Mouse (Mus musculus) olfactory bulb, adult 2 months (tissue): ENCODE data around the gene Palm3.

ENCODE experiments used
- CTCF ChIP-seq: fragments of 200-500 bp; IDR thresholded peaks from 2 replicates; pipeline ENCODE4 v1.5.1; 2012; ENCODE audit warnings: low read depth, mild to moderate bottlenecking, low read length, moderate library complexity; ENCODE audit not compliant: insufficient read depth
- POLR2A ChIP-seq: fragments of 200-500 bp; IDR thresholded peaks from 2 replicates; pipeline ENCODE4 v1.6.1; 2012; ENCODE audit warnings: mild to moderate bottlenecking, low read depth, low read length, moderate library complexity; ENCODE audit not compliant: insufficient read depth

GRCm38 (mm10) chr8:84009876-84010275 is 11.4 kb upstream of the Palm3 start:
- TF ChIP-seq CTCF, result peak; percentile 91
- no peak for TF ChIP-seq POLR2A
